Mouse (Mus musculus) C2C12 (cell line): ENCODE results near the gene Tmem221.

Source experiments
- CEBPB ChIP-seq: IDR thresholded peaks from one replicate; pipeline ENCODE4 v1.6.1; 2011; ENCODE audit warnings: low read depth, mild to moderate bottlenecking, control low read depth, moderate library complexity
- CTCF ChIP-seq: IDR thresholded peaks from one replicate; pipeline ENCODE4 v1.5.1; 2011; ENCODE audit not compliant: control insufficient read depth, insufficient read depth, insufficient read length
- FOSL1 ChIP-seq: IDR thresholded peaks from one replicate; pipeline ENCODE4 v1.8.0; 2011; ENCODE audit warnings: mild to moderate bottlenecking, low read length; ENCODE audit not compliant: poor library complexity, insufficient read depth, severe bottlenecking
- USF1 ChIP-seq: IDR thresholded peaks from one replicate; pipeline ENCODE4 v1.6.1; 2011; ENCODE audit warnings: low read depth, mild to moderate bottlenecking, control low read depth, moderate library complexity

DNA sequence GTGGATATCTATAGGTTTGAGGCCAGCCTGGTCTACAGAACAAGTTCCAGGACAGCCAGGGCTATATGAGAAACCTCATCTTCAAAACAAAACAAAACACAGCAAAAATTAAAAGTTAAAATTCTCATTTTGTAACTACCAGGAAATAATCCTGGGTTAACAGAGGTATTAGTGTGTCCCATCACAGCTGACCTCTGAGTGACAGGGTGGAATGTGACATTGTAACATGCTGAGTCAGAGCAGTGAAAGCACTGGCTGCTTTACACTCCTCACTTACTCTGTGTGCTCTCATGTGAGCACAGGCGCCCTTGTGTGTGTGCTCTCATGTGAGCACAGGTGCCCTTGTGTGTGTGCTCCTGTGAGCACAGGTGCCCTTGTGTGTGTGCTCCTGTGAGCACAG lies 16.3 kb upstream of the Tmem221 start:
- TF ChIP-seq CTCF (no peak), FOSL1 (no peak), USF1 (no peak), CEBPB (no peak)
